Mouse (Mus musculus) MEL (cell line): Measurements from ENCODE around the gene Rab31. TPM values are rescaled to one million over a fixed set of nuclear protein-coding genes. Genes with fewer than 3 reads are reported as not detected.

Experiments used
- DNase-seq: peaks from one replicate; pipeline ENCODE4 v3.0.0; 2011; ENCODE audit warnings: low read depth, low spot score
- H3K27ac ChIP-seq: 2 replicates; pipeline ENCODE4 v1.5.1; 2012; ENCODE audit warnings: low read depth, mild to moderate bottlenecking, control low read depth, low read length, moderate library complexity; ENCODE audit not compliant: control insufficient read depth
- H3K27me3 ChIP-seq, 2 experiments: fragments of 150-350 bp in 1 of 2; sonication (generic) in 1 of 2; 2 replicates each; pipeline ENCODE4 v1.6.1; 2012; ENCODE audit warnings: low read length in 2 of 2, mild to moderate bottlenecking in 2 of 2, improper control_type of control experiment in 1 of 2, moderate library complexity in 1 of 2; ENCODE audit not compliant: insufficient read depth in 2 of 2, control insufficient read depth in 1 of 2
- H3K36me3 ChIP-seq, 2 experiments: 2 replicates each; pipeline ENCODE4 v1.6.1; 2012 to 2014; ENCODE audit warnings: low read length in 2 of 2, improper control_type of control experiment in 1 of 2, inconsistent platforms in 1 of 2, mild to moderate bottlenecking in 1 of 2; ENCODE audit not compliant: insufficient read depth in 2 of 2, control insufficient read depth in 1 of 2
- H3K4me1 ChIP-seq, 2 experiments: fragments of 150-350 bp in 1 of 2; sonication (generic) in 1 of 2; 2 replicates each; pipeline ENCODE4 v1.6.1; 2012; ENCODE audit warnings: low read length in 2 of 2, improper control_type of control experiment in 1 of 2, mild to moderate bottlenecking in 1 of 2; ENCODE audit not compliant: insufficient read depth in 2 of 2, control insufficient read depth in 1 of 2
- H3K4me3 ChIP-seq, 2 experiments: fragments of 150-350 bp in 1 of 2; sonication (generic) in 1 of 2; 2 replicates each; pipeline ENCODE4 v1.5.1; 2012; ENCODE audit warnings: low read depth in 2 of 2, low read length in 2 of 2, mild to moderate bottlenecking in 2 of 2, moderate library complexity in 2 of 2, control low read depth in 1 of 2, improper control_type of control experiment in 1 of 2; ENCODE audit not compliant: control insufficient read depth in 1 of 2, insufficient read depth in 1 of 2
- H3K79me2 ChIP-seq: 2 replicates; pipeline ENCODE4 v1.6.1; 2012; ENCODE audit warnings: mild to moderate bottlenecking, low read length, moderate library complexity; ENCODE audit not compliant: control insufficient read depth, poor library complexity, insufficient read depth
- H3K9ac ChIP-seq: 2 replicates; pipeline ENCODE4 v1.6.1; 2012; ENCODE audit warnings: low read depth, mild to moderate bottlenecking, control low read depth, low read length, moderate library complexity; ENCODE audit not compliant: control insufficient read depth, poor library complexity, severe bottlenecking
- H3K9me3 ChIP-seq: fragments of 150-350 bp; sonication (generic); replicated peaks from 2 replicates; pipeline ENCODE4 v1.6.1; 2012; ENCODE audit warnings: mild to moderate bottlenecking, low read length, improper control_type of control experiment, moderate library complexity; ENCODE audit not compliant: insufficient read depth
- CTCF ChIP-seq, 3 experiments: IDR thresholded peaks in 2 of 3; conservative IDR thresholded peaks in 1 of 3; 2 replicates each; pipeline ENCODE4 v1.5.1; 2011 to 2012; ENCODE audit warnings: low read length in 3 of 3, low read depth in 2 of 3, mild to moderate bottlenecking in 2 of 3, improper control_type of control experiment in 1 of 3, inconsistent platforms in 1 of 3, mixed read lengths in 1 of 3, moderate library complexity in 1 of 3; ENCODE audit not compliant: control insufficient read depth in 1 of 3, insufficient read depth in 1 of 3, poor library complexity in 1 of 3, severe bottlenecking in 1 of 3
- NELFE ChIP-seq: IDR thresholded peaks from 2 replicates; pipeline ENCODE4 v1.6.1; 2011; ENCODE audit warnings: low read depth, low read length, improper control_type of control experiment
- TAL1 ChIP-seq: IDR thresholded peaks from 2 replicates; pipeline ENCODE4 v1.6.1; 2012; ENCODE audit warnings: mild to moderate bottlenecking, inconsistent platforms, low read length, moderate library complexity, mixed read lengths
- ZC3H11A ChIP-seq: IDR thresholded peaks from 2 replicates; pipeline ENCODE4 v1.6.1; 2012; ENCODE audit warnings: low read depth, mild to moderate bottlenecking, inconsistent platforms, low read length, improper control_type of control experiment
- polyA plus RNA-seq, 2 experiments: library from polyadenylated mRNA; stranded (reverse) in 1 of 2; unstranded in 1 of 2; fragments of >175 nt in 1 of 2; fragments of >200 nt in 1 of 2; gene quantifications; 2 replicates each; pipeline versions ENCODE4 v1.2.1 to v1.2.4; 2012; ENCODE audit warnings: low replicate concordance in 2 of 2, low read depth in 1 of 2; ENCODE audit not compliant: insufficient read length in 2 of 2, insufficient read depth in 1 of 2, missing spikeins in 1 of 2
- total RNA-seq: library from RNA; depleted of rRNA; stranded (reverse); fragments of 300-350 nt; gene quantifications from 2 replicates; pipeline ENCODE4 v1.2.3, GENCODE M21; 2012; rRNA removed

Rab31 gene
- total and polyA plus RNA-seq, 3 experiments = 23.6 to 25.7 TPM; not detected in 1

GRCm38 (mm10) chr17:65604315-65604714 is 168.2 kb downstream of the Rab31 start:
- H3K79me2 ChIP-seq = peaks cover 73% of the 10 kb centered on the region
- TF ChIP-seq CTCF (IDR thresholded peaks at IDR 0.05 in 2 of 3, conservative IDR thresholded peaks at IDR 0.05 in 1 of 3; ENCODE audit: control insufficient read depth in 1 of 3, insufficient read depth in 1 of 3, low read depth in 2 of 3, low read length in 3 of 3, poor library complexity in 1 of 3, severe bottlenecking in 1 of 3) (0 out of 6 replicates have a peak, but pooled peaks of 1 of the 3 experiments have one; percentile 5), NELFE (no peak), ZC3H11A (no peak), TAL1 (0 out of 2 replicates have a peak, but pooled peaks have one; percentile 6)
- no peak overlapping the region for H3K27ac ChIP-seq
- no peaks in the 10 kb centered on the region for H3K9me3 ChIP-seq
- peaks cover 0 to 62% of the 10 kb centered on the region in 2 experiments; a peak in 2 of 4 replicates for H3K36me3 ChIP-seq
- H3K27me3 ChIP-seq = no peaks in the 10 kb centered on the region
- peaks cover 30 to 43% of the 10 kb centered on the region in 2 experiments for H3K4me1 ChIP-seq
- no peak overlapping the region for H3K4me3 ChIP-seq
- no peak overlapping the region for H3K9ac ChIP-seq
- DNase-seq = peak; percentile 52

Other genes with a start within 250 kb of the Rab31 start
- not detected in 2 replicates for gene Tmem232, start 232.0 kb downstream of the Rab31 start, total RNA-seq
- gene Tmem232, start 232.0 kb downstream of the Rab31 start, polyA plus RNA-seq = under 1 TPM in 1 of 2 experiments, not detected in 1; 0.04 TPM
- 56.7 and 60.2 TPM in 2 replicates for gene Vapa, start 159.2 kb downstream of the Rab31 start, total RNA-seq
- gene Vapa, start 159.2 kb downstream of the Rab31 start, polyA plus RNA-seq = 100 to 1,000 TPM in 1 of 2 experiments, 10 to 100 TPM in 1; 85.3 to 507 TPM
- not detected in 2 replicates for gene Txndc2, start 130.6 kb downstream of the Rab31 start, total RNA-seq
- not detected for gene Txndc2, start 130.6 kb downstream of the Rab31 start, polyA plus RNA-seq
- 21.8 and 27.4 TPM in 2 replicates for gene Ppp4r1, start 9.8 kb upstream of the Rab31 start, total RNA-seq
- gene Ppp4r1, start 9.8 kb upstream of the Rab31 start, polyA plus RNA-seq = 100 to 1,000 TPM in 1 of 2 experiments, 10 to 100 TPM in 1; 34.3 to 313 TPM
- gene Ralbp1, start 113.0 kb upstream of the Rab31 start, total RNA-seq = 53.2 and 57.7 TPM in 2 replicates
- 10 to 100 TPM in 1 of 2 experiments, not detected in 1; 69.6 TPM for gene Ralbp1, start 113.0 kb upstream of the Rab31 start, polyA plus RNA-seq
- 11.9 and 17.0 TPM in 2 replicates for gene Twsg1, start 178.5 kb upstream of the Rab31 start, total RNA-seq
- gene Twsg1, start 178.5 kb upstream of the Rab31 start, polyA plus RNA-seq = 10 to 100 TPM in 1 of 2 experiments, not detected in 1; 17.7 TPM